Mouse (Mus musculus) brain, embryonic 14.5 days (tissue): ENCODE results near the gene AB124611.

Source experiments
- CTCF ChIP-seq: fragments of 200-500 bp; IDR thresholded peaks from 2 replicates; pipeline ENCODE4 v1.5.1; 2012; ENCODE audit warnings: inconsistent platforms, mild to moderate bottlenecking, moderate library complexity, borderline replicate concordance; ENCODE audit not compliant: insufficient read depth, insufficient read length; ENCODE audit errors: extremely low read depth
- POLR2A ChIP-seq: fragments of 200-500 bp; IDR thresholded peaks from 2 replicates; pipeline ENCODE4 v1.6.1; 2012; ENCODE audit warnings: mild to moderate bottlenecking, inconsistent platforms, borderline replicate concordance; ENCODE audit not compliant: poor library complexity, insufficient read depth, insufficient read length, severe bottlenecking; ENCODE audit errors: extremely low read depth

DNA sequence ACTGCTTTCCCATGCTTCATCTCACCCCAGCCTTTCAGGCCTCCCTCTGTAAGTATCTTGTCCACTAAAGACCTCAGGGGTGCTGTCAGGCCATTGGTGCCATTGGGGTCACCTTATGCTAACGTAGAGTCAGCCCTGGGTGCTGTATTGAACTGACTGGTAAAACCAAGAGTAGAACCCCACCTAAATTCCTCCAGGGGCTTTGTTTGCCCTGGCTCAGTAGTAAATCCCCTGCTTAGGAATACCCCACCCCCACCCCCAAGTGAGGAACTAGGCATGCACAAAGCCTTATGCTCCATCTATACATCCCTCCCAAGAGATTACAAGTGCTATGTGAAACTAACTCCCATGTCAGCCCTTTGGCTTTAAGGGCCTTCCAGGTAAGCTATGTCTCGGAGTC is 31.6 kb downstream of the AB124611 start:
- TF ChIP-seq CTCF (no peak), POLR2A (no peak)
